Mouse (Mus musculus) myocyte (in vitro differentiated cells): ENCODE data around the gene Calcoco2.

Source experiments
- E2F4 ChIP-seq: IDR thresholded peaks from one replicate; pipeline ENCODE4 v1.6.1; 2011; ENCODE audit warnings: mild to moderate bottlenecking, control low read depth, moderate library complexity; ENCODE audit not compliant: insufficient read depth
- MAX ChIP-seq: IDR thresholded peaks from one replicate; pipeline ENCODE4 v1.6.1; 2011; ENCODE audit warnings: low read depth, mild to moderate bottlenecking, control low read depth
- MYOD1 ChIP-seq, 3 experiments: IDR thresholded peaks; one replicate each; pipeline ENCODE4 v1.6.1; 2011; ENCODE audit warnings: control low read depth in 2 of 3, low read depth in 2 of 3, mild to moderate bottlenecking in 2 of 3, moderate library complexity in 1 of 3; ENCODE audit not compliant: insufficient read length in 2 of 3, control insufficient read depth in 1 of 3
- POLR2A ChIP-seq: IDR thresholded peaks from one replicate; pipeline ENCODE4 v1.6.1; 2011; ENCODE audit warnings: low read depth, mild to moderate bottlenecking, control low read depth, moderate library complexity; ENCODE audit not compliant: insufficient read length
- POLR2AphosphoS2 ChIP-seq: IDR thresholded peaks from one replicate; pipeline ENCODE4 v1.6.1; 2011; ENCODE audit warnings: low read depth, control low read depth; ENCODE audit not compliant: insufficient read length
- SRF ChIP-seq: IDR thresholded peaks from one replicate; pipeline ENCODE4 v1.6.1; 2011; ENCODE audit warnings: low read depth; ENCODE audit not compliant: control insufficient read depth, insufficient read length
- TCF3 ChIP-seq: IDR thresholded peaks from one replicate; pipeline ENCODE4 v1.6.1; 2011; ENCODE audit warnings: low read depth, control low read depth; ENCODE audit not compliant: insufficient read length
- USF1 ChIP-seq: IDR thresholded peaks from one replicate; pipeline ENCODE4 v1.6.1; 2011; ENCODE audit warnings: low read depth, mild to moderate bottlenecking, control low read depth, moderate library complexity

GRCm38 (mm10) chr11:96108376-96108775, 3.4 kb downstream of the Calcoco2 start:
- TF ChIP-seq SRF (no peak), USF1 (no peak), E2F4 (no peak), MAX (no peak), MYOD1 (IDR thresholded peaks at IDR 0.05; ENCODE audit: control insufficient read depth in 1 of 3, insufficient read length in 2 of 3, low read depth in 2 of 3) (no peak), POLR2AphosphoS2 (no peak), POLR2A (no peak), TCF3 (no peak)
